Mouse (Mus musculus) heart, embryonic 16.5 days (tissue): ENCODE results near the gene Bloc1s1. TPM values are rescaled to one million over a fixed set of nuclear protein-coding genes. Genes with fewer than 3 reads are reported as not detected.

Source experiments
- ATAC-seq: fragments of 200-750 bp; cut with Nextera tagmentation; replicated peaks from 2 replicates; pipeline ENCODE4 v1.8.0; 2017; ENCODE audit warnings: moderate number of reproducible peaks; ENCODE audit not compliant: insufficient read depth, low FRiP score; ENCODE audit errors: extremely low read depth
- H3K27ac ChIP-seq: fragments of 300-500 bp; sonication (generic); 2 replicates; pipeline ENCODE4 v1.5.1; 2014; ENCODE audit warnings: mild to moderate bottlenecking, low read length, control low read depth, moderate library complexity
- H3K27me3 ChIP-seq: fragments of 300-500 bp; sonication (generic); 2 replicates; pipeline ENCODE4 v1.6.1; 2014; ENCODE audit warnings: low read length, mixed read lengths; ENCODE audit not compliant: control insufficient read depth, insufficient read depth
- H3K36me3 ChIP-seq: fragments of 300-500 bp; sonication (generic); 2 replicates; pipeline ENCODE4 v1.6.1; 2014; ENCODE audit not compliant: control insufficient read depth, insufficient read depth
- H3K4me1 ChIP-seq: fragments of 300-500 bp; sonication (generic); 2 replicates; pipeline ENCODE4 v1.6.1; 2014; ENCODE audit warnings: low read length, mixed read lengths; ENCODE audit not compliant: control insufficient read depth, insufficient read depth
- H3K4me2 ChIP-seq: fragments of 300-500 bp; sonication (generic); 2 replicates; pipeline ENCODE4 v1.6.1; 2014; ENCODE audit warnings: low read depth, mild to moderate bottlenecking, control low read depth, low read length
- H3K4me3 ChIP-seq: fragments of 300-500 bp; sonication (generic); 2 replicates; pipeline ENCODE4 v1.5.1; 2014; ENCODE audit warnings: mild to moderate bottlenecking, control low read depth, low read length
- H3K9ac ChIP-seq: fragments of 300-500 bp; sonication (generic); 2 replicates; pipeline ENCODE4 v1.6.1; 2014; ENCODE audit warnings: low read length, control low read depth
- H3K9me3 ChIP-seq: fragments of 300-500 bp; sonication (generic); replicated peaks from 2 replicates; pipeline ENCODE4 v1.6.1; 2016; ENCODE audit warnings: low read length; ENCODE audit not compliant: control insufficient read depth
- WGBS: fragments of 180-500 bp; shearing (Covaris S2); extraction: QIAGEN DNeasy Blood & Tissue Kit; methylation state at CpG from one replicate; pipeline ENCODE4 v1.1.7; 2014; 5-methylcytosine and 5-hydroxymethylcytosine counted together
- polyA plus RNA-seq: library from polyadenylated mRNA; unstranded; fragments of >200 nt; fragmentation: Nextera tagmentation; extraction: Ambion mirVana; gene quantifications from 2 replicates; pipeline ENCODE4 v1.2.1, GENCODE M21; 2015

The Bloc1s1 gene
- polyA plus RNA-seq, 1 experiment from 2014 or later = 225 TPM

DNA sequence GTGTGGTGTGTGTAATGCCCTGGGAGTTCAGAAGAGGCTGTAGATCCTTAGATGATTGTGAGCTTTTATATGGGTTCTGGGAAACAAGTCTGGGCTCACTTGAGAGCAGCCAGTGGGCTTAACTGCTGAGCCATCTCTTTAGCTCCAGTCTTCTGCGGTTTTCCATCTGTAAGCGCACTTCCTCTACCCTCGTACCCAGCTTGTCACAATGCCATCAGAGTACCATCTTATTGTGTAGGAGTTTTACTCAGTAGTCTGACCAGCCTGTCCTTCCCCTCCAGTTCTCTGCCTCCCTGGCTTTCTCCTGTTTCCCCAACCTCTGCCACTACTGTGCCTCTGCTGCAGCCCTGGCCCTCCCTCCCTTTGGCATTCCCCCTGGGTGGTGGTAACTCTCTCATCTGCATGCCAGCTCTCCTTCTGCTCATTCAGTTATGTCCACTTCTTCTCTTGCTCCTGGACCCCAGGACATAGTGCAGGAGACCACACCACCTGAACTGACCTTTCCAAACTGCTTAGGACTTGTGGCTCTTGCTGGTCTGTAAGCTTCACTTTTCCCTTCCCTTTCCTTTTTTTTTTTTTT lies 21.3 kb downstream of the Bloc1s1 start:
- no peak for ATAC-seq
- WGBS = 86% methylated on average over 3 of the region's 3 CpGs
- no peaks in the 10 kb centered on the region for H3K27me3 ChIP-seq
- no peak overlapping the region for H3K4me3 ChIP-seq
- H3K4me1 ChIP-seq = no peaks in the 10 kb centered on the region
- no peaks in the 10 kb centered on the region for H3K36me3 ChIP-seq
- no peak overlapping the region for H3K4me2 ChIP-seq
- H3K9ac ChIP-seq = no peak overlapping the region
- H3K9me3 ChIP-seq = no peaks in the 10 kb centered on the region
- no peak overlapping the region for H3K27ac ChIP-seq

DNA sequence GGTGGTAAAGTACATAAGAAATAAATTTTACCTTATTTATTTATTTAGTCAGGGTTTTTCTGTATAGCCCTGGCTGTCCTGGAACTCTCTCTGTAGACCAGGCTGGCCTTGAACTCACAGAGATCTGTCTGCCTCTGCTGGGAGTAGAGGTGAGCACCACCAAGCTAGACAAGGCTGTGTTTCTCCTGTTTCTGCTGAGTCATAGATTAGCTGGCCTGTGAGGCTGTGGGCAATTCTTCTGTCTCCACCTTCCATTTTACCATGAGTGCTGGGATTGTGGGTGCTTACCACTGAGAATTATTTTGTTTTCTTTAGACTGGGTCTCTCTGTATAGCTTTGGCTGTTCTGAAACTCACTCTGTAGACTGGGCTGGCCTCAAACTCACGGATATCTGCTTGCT lies 22.4 kb downstream of the Bloc1s1 start:
- peaks cover 9% of the 10 kb centered on the region for H3K27me3 ChIP-seq
- H3K4me2 ChIP-seq = no peak overlapping the region
- H3K9ac ChIP-seq = no peak overlapping the region
- no peaks in the 10 kb centered on the region for H3K36me3 ChIP-seq
- no peak overlapping the region for H3K4me3 ChIP-seq
- no peak overlapping the region for H3K27ac ChIP-seq
- no peaks in the 10 kb centered on the region for H3K4me1 ChIP-seq
- no peaks in the 10 kb centered on the region for H3K9me3 ChIP-seq
- WGBS = 75% methylated on average over 1 of the region's 1 CpGs
- no peak for ATAC-seq

DNA sequence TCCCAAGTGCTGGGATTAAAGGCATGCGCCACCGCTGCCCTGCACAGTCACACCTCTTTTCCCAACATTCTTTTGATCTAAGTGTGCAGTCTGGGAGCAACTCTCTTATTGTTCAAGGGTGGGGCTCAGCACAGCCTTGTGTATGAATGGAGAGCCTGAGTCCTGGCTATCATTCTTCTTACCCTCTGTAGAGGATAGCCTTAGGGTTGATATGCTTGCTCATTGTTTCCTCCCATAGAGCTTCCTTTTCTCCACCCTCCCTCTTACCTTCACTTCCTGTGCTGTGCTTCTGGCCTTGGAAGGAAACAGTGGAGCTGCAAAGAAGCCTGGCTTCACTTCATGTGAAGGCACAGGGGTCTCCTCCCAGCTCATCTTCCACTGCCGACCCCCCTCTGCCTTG lies 23.1 kb downstream of the Bloc1s1 start, which contains the start of gene Cd63:
Gene Cd63 (plus strand): TSS at position 292 of the 400 bp plus-strand sequence.
- Histone ChIP-seq H3K36me3 (no peaks in the 10 kb centered on the region), H3K4me2 (no peak within 1 kb of the TSS), H3K9ac (no peak within 1 kb of the TSS), H3K27ac (no peak within 1 kb of the TSS), H3K4me1 (peaks cover 6% of the 10 kb centered on the region), H3K27me3 (peaks cover 11% of the 10 kb centered on the region), H3K4me3 (no peak within 1 kb of the TSS), H3K9me3 (no peaks in the 10 kb centered on the region)
- ATAC-seq = no peak
- WGBS = 72% methylated on average over 3 of the region's 3 CpGs

GRCm38 (mm10) chr10:128899759-128900490 lies 23.9 kb downstream of the Bloc1s1 start:
- no peak for ATAC-seq
- H3K36me3 ChIP-seq = no peaks in the 10 kb centered on the region
- WGBS = 61% methylated on average over 6 of the region's 6 CpGs

DNA sequence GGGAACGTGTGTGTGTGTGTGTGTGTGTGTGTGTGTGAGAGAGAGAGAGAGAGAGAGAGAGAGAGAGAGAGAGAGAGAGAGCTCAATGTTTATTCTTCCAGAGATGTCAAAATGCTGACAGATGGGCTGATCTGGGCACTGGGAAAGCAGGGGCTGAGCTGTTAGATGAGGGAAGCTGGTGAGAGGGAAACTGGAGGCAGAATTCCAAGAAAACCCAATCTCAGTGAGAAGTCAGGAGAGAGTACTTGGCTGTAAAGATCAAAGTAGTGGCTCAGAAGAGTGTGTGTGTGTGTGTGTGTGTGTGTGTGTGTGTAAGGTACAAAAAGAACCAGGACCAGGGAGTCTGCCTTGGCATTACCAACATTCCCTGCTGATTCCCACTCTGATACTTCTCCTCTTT lies 26.3 kb downstream of the Bloc1s1 start:
- Histone ChIP-seq H3K27ac (no peak overlapping the region), H3K9ac (no peak overlapping the region), H3K36me3 (no peaks in the 10 kb centered on the region), H3K4me1 (peaks cover 10% of the 10 kb centered on the region), H3K27me3 (peaks cover 14% of the 10 kb centered on the region), H3K9me3 (no peaks in the 10 kb centered on the region), H3K4me3 (no peak overlapping the region), H3K4me2 (no peak overlapping the region)
- ATAC-seq = no peak
- 21% methylated on average over 1 of the region's 1 CpGs for WGBS

More at GRCm38 (mm10) chr10:128899759-128900490, 23.9 kb downstream of the Bloc1s1 start:
- peaks cover 10% of the 10 kb centered on the region for H3K4me1 ChIP-seq
- no peak overlapping the region for H3K4me3 ChIP-seq
- no peak overlapping the region for H3K27ac ChIP-seq
- H3K9ac ChIP-seq = no peak overlapping the region
- H3K4me2 ChIP-seq = no peak overlapping the region
- H3K27me3 ChIP-seq = peaks cover 11% of the 10 kb centered on the region
- no peaks in the 10 kb centered on the region for H3K9me3 ChIP-seq

DNA sequence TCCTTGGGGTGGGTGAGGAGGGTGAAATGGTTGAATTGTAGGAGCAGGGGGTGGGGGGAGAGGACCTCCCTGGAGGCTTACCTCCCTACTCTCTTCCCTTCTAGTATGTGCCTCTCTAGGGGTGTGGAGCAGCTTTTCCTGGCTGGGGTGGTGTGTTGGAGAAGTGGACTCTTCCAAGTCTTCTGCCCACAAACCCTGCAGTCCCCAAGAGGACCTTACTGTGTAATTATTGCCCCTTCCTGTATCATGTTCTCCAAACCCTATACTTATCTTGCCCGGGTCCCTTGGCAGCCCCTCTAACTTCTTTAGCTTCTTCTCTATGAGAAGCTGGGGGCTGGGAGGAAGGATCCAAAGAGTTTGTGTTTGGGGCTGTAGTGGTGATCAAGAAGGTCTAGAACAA lies 27.0 kb downstream of the Bloc1s1 start:
- no peak overlapping the region for H3K4me3 ChIP-seq
- H3K4me2 ChIP-seq = no peak overlapping the region
- no peaks in the 10 kb centered on the region for H3K9me3 ChIP-seq
- no peaks in the 10 kb centered on the region for H3K36me3 ChIP-seq
- H3K4me1 ChIP-seq = peaks cover 15% of the 10 kb centered on the region
- no peak overlapping the region for H3K27ac ChIP-seq
- ATAC-seq = no peak
- 30% methylated on average over 1 of the region's 1 CpGs for WGBS
- H3K9ac ChIP-seq = no peak overlapping the region
- H3K27me3 ChIP-seq = peaks cover 14% of the 10 kb centered on the region

DNA sequence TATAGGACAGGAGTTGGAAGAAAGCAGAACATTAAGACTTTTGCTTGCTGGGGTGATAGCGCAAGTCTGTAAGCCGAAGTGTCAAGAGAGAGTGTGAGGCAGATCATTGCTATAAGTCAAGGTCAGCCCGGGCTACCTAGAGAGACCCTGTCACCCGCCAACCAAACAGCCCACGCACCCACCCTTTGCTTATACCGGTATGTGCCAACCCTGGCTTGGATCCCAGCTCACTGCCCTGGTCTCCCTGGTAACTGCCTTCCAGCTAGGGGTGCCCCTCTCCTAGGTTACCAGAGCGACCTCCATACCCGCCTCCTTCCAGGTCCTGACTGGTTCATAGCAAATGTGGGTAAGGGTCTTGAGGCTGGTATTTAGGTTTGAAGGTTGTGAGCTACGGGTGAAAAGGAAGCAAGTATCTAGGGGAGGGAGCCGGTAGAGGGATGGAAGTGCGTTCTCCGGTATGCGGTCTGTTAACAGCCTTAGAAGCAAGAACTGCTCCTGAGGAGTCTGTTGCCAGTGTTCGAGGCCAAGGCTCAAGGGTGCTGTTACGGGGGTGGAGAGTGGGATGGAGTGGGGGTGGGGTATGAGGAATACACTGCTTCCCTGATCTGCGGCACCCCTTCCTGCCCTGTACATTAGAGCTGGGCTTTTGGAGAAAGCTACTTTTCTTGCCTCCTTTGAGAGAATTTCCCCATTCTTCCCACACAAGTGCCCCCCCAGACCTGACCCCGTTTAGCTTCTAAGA lies 27.7 kb downstream of the Bloc1s1 start:
- peak overlapping the region; percentile 66 for H3K9ac ChIP-seq
- H3K4me3 ChIP-seq = peak overlapping the region; percentile 33

DNA sequence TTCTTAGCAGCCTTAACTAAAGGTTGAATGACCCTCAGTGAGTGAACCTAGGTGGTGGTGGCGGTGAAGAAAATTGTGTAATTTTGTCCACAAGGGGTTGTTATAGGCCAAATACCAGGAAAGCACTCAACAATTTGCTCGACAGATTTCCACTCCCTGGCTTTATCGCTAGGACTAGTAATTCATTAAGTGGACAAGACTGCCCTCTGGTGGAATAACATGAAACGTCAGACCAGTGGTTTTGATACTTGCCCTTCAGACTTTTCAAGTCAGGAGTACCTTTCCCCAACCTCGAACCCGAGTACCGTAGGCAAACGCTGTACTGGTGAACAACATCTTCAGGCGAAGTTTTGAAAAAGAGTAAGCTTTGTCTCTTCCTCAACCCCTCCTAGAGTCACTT lies 28.4 kb downstream of the Bloc1s1 start:
- under 1% methylated on average over 9 of the region's 9 CpGs for WGBS
- no peaks in the 10 kb centered on the region for H3K36me3 ChIP-seq
- peak overlapping the region; percentile 63 for H3K4me2 ChIP-seq
- peak overlapping the region; percentile 33 for H3K4me3 ChIP-seq
- peaks cover 18% of the 10 kb centered on the region for H3K4me1 ChIP-seq
- ATAC-seq = peak; percentile 53
- no peaks in the 10 kb centered on the region for H3K9me3 ChIP-seq
- H3K9ac ChIP-seq = peak overlapping the region; percentile 66
- H3K27me3 ChIP-seq = peaks cover 14% of the 10 kb centered on the region
- H3K27ac ChIP-seq = no peak overlapping the region

More for the DNA sequence above, 27.7 kb downstream of the Bloc1s1 start:
- peaks cover 15% of the 10 kb centered on the region for H3K4me1 ChIP-seq
- ATAC-seq = no peak
- peaks cover 14% of the 10 kb centered on the region for H3K27me3 ChIP-seq
- H3K4me2 ChIP-seq = peak overlapping the region; percentile 63
- WGBS = 7% methylated on average over 17 of the region's 17 CpGs
- H3K27ac ChIP-seq = no peak overlapping the region
- H3K9me3 ChIP-seq = no peaks in the 10 kb centered on the region
- H3K36me3 ChIP-seq = no peaks in the 10 kb centered on the region

DNA sequence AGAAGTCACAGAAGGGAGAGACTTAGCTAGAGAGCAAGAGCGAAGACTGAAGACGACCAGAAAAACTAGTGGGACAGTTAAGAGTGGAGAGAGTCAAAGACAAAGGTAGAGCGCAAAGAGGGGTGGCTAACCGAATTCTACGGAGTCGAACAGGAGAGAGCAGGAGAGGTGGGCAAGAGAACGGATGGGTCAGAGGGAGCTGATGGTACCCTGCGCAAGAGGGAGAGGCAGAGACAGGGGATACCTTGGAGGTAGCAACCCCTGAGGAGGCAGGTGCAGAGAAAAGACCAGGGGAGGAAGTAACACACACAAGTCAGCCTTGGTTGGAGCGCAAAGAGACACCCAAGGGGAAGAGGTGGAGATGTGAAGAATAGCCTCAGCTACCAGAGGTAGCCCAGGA lies 31.6 kb downstream of the Bloc1s1 start:
- no peak for ATAC-seq
- H3K9ac ChIP-seq = peak overlapping the region; percentile 83
- no peaks in the 10 kb centered on the region for H3K36me3 ChIP-seq
- peak overlapping the region; percentile 78 for H3K4me2 ChIP-seq
- WGBS = 3% methylated on average over 9 of the region's 9 CpGs
- peaks cover 14% of the 10 kb centered on the region for H3K27me3 ChIP-seq
- H3K4me1 ChIP-seq = peaks cover 34% of the 10 kb centered on the region
- H3K4me3 ChIP-seq = peak overlapping the region; percentile 85
- H3K27ac ChIP-seq = no peak overlapping the region
- no peaks in the 10 kb centered on the region for H3K9me3 ChIP-seq
